Mouse (Mus musculus) heart, postnatal 36 days (tissue): ENCODE results near the gene Rasal3. TPM values are rescaled to one million over a fixed set of nuclear protein-coding genes. Genes with fewer than 3 reads are reported as not detected.

ENCODE experiments used
- DNase-seq, 2 experiments: peaks; one replicate each; pipeline ENCODE4 v3.0.0; 2021 to 2022
- intact Hi-C: fragments of 180-260 bp; cut with DNase I; formaldehyde crosslinking; loops from one replicate; pipeline ENCODE4 v1.15.1; 2025
- total RNA-seq, 2 experiments: library from RNA; stranded (reverse); gene quantifications; 2 replicates each; pipeline ENCODE4 v1.2.3; 2021

Gene Rasal3
- total RNA-seq, 2 experiments from 2014 or later: 0.60 to 0.97 TPM

DNA sequence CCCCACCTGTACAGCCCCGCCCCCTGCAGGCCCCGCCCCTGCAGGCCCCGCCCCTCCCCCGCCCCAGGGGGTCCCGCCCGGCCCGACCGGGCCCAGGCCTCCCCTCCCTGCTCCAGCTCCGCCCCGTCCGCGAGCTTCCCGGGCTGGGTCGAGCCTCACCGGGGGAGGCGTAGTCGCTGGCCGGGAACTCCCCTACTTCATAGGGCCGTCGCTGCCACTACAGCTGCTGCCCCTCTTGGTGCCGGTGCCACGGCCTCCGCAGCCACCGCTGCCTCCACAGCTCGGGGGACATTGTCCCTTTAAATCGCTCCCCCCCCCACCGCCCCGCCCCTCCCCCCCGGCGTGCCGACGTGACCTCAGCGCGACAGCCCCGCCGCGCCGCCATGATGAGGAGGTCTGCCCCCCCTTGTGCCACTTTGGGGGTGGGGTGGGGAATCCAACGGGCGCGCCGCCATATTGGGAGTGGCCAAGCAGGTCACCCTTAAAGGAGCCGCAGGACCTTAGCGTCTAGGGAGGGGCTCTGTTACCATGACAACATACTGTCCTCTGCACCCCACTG, 14.2 kb downstream of the Rasal3 start, which contains the start of gene Wiz:
Wiz (minus strand) TSS at position 339 of the 559 bp plus-strand sequence.
- DNase-seq: peak; percentile 94
- intact Hi-C loops: loop anchor here (2.0 to 5.0 kb wide), 2 partner anchors 24 to 37 kb away; partner anchors contain the start of gene Akap8l

- intact Hi-C loops: loop anchor here (2.0 to 5.0 kb wide), 2 partner anchors 24 to 36 kb away; partner anchors contain the start of gene Akap8l
- DNase-seq: no peak
Measured at GRCm38 (mm10) chr17:32388370-32389100, 14.8 kb downstream of the Rasal3 start.

DNA sequence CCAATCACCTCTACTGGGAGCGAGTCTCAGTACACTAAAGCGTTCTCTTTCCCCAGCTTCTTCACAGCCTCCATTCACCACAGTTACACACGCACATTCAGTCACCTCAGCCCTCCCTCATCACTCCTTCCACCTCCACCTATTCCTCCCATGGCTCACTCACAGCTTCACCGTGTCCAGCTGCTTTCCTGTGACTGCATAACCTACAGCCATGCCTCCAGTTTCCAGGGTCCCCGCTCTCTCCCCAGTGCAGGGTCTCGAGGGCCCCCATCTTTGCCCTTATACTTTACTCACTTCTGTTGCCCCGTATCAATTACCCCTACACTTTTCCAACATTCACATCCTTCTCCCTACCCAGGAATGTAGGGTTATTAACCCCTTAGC, 15.4 kb downstream of the Rasal3 start:
- intact Hi-C loops: loop anchor here (2.0 to 5.0 kb wide), 2 partner anchors 23 to 36 kb away; partner anchors contain the start of gene Akap8l
- no peak for DNase-seq

DNA sequence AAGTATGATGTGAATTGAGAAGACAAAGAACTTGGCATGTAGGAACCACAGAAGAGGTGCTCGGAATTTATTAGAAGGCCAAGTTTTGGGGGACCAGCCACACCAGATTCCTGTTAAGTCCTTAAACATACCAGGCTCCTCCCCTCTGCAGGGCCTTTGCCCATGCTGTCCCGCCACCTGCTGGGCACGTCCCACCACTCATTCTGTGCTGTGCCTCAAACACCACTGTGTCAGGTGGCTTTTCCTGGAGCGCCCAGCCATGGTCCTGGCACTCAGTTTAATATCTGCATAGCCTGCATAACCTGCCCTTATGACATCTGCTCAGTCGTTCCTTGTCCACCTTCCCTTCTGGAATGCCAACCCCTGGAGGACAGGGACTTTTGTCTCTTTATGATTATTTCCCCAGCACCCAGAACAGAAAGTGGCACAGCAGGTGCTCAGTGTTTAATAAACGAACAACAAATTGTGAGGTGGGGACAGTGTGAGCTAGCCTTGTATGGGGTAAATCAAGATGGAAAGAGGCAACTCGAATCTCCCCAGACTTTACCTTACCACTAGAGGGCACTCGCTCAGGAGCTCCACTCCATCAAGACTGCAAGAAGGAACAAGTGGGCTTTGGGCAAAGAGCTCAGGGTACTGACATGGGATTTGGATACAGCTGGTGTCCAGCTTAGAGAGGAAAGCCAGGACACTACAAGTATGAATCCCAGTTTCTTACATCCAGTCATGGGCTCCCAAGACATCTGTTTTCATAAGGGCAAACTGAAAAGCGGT, 16.5 kb downstream of the Rasal3 start:
- peak in 1 of 2 experiments; percentile 40 for DNase-seq

GRCm38 (mm10) chr17:32383661-32384060, 19.7 kb downstream of the Rasal3 start:
- peak; percentile 16 to 48 for DNase-seq

More for the DNA sequence above, 16.5 kb downstream of the Rasal3 start:
- intact Hi-C loops: loop anchor here (5.0 kb wide), 1 partner anchor 35 kb away; the partner anchor contains the start of gene Akap8l

DNA sequence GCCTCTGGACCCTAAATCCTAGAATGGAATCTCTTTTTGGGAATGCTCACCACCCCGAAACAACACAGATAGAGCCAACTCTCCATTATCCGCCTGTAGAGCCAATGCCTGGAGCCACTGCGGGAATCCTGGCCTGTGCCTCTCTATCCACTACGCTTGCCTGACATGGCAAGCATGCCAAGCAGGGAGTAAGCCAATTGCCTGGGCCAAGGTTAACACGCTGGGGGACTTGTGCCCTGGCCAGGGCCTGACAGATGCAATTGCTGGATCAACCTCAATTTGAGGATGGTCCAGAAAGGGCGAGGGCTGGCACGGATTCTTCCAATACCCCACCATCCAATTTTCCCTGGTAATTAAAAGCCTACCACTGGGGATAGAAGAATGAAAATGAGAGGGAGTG, 20.8 kb downstream of the Rasal3 start:
- intact Hi-C loops: no loop called here
- peak in 1 of 2 experiments; percentile 30 for DNase-seq

More at GRCm38 (mm10) chr17:32383661-32384060, 19.7 kb downstream of the Rasal3 start:
- intact Hi-C loops: no loop called here

DNA sequence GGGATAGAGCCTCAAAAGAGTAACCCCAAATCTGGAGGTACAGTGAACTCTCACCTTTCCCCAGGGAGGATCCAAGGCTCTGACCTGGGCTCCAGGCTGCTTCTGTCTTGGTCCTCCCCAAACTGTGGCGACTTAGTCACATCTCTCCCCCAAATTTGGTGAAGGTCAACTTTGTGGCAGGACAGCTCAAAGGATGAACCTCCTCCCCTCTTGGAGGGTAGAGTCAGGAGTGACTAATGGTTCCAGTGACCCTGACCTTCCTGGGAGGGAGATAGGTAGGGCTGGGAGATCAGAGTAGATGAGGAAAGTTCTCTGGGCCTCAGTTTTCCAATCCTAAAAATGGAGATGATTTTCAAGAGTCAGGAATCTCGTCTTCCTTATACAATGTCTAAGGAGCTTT, 24.6 kb downstream of the Rasal3 start:
- no peak for DNase-seq
- intact Hi-C loops: no loop called here

- intact Hi-C loops: loop anchor here (1.0 kb wide), 1 partner anchor 9 kb away; no protein-coding TSS in a partner anchor
- no peak for DNase-seq
Measured at GRCm38 (mm10) chr17:32377137-32377536, 26.2 kb downstream of the Rasal3 start.

DNA sequence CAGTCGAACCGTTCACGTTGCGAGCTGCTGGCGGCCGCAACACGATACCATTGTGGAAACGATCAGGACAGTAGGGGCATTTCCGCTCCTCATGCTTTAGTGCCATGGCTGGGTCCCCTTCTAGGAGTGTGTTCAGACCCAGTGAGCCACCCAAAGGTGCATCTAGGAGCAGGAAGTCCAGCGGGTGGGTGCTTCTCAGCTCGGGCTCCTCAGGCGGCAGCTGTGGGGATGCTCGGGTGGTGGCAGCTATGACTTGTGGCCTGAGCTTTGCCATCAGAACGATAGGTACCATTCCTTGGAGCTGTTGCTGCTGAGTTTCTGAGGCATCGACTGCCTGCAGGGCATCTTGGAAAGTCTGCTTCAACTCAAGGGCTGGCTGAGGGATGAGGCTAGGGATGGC, 26.9 kb downstream of the Rasal3 start:
- intact Hi-C loops: no loop called here
- no peak for DNase-seq

- intact Hi-C loops: loop anchor here (1.0 kb wide), 1 partner anchor 8 kb away; no protein-coding TSS in a partner anchor
- DNase-seq: no peak
Measured at GRCm38 (mm10) chr17:32368991-32369578, 34.3 kb downstream of the Rasal3 start.

DNA sequence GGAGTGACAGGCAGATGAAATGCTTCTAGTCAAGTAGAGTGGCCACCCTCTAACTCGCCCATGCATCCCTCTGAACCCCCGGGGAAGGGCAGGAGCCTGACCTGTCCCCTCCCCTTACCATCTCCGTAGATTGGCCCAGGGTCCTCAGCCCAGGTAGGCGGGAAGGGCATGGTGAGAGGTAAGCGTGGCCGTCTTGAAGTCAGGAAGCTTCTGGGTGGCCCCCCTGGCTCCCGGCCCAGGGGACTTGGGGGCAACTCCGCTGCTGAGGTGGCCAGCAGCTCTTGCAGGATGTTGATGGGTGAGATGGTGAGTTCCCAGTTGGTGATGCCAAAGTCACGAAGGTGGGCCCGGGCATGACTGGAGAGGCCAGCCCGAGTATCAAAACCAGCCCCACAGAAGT, 35.7 kb downstream of the Rasal3 start:
- intact Hi-C loops: loop anchor here (1.0 kb wide), 1 partner anchor 10 kb away; no protein-coding TSS in a partner anchor

DNA sequence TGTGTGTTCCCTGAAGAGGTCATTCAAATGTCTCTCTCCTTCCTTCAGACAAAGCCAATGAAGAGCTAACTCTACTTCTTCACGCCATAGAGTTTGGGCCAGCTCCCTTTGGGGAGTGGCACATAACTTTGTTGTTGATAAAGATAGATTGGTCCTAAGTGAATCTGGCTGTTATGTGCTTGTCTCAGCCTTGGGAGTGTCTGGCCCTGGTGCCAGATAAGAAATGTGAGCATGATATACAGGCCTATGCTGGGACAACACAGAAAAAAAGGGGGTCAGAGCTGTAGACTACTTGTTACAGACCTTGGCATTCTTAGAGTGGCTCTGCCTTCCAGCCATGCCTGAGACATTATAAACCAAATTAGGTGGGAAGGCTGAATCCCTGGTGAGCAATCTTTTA, 38.1 kb downstream of the Rasal3 start:
- no peak for DNase-seq
- intact Hi-C loops: loop anchor here (2.0 kb wide), 1 partner anchor 24 kb away; the partner anchor contains the start of gene Wiz

More for the DNA sequence above, 35.7 kb downstream of the Rasal3 start:
- no peak for DNase-seq

- DNase-seq: no peak
- intact Hi-C loops: loop anchor here (2.0 kb wide), 1 partner anchor 24 kb away; the partner anchor contains the start of gene Wiz
Measured at GRCm38 (mm10) chr17:32364850-32365249, 38.5 kb downstream of the Rasal3 start.

DNA sequence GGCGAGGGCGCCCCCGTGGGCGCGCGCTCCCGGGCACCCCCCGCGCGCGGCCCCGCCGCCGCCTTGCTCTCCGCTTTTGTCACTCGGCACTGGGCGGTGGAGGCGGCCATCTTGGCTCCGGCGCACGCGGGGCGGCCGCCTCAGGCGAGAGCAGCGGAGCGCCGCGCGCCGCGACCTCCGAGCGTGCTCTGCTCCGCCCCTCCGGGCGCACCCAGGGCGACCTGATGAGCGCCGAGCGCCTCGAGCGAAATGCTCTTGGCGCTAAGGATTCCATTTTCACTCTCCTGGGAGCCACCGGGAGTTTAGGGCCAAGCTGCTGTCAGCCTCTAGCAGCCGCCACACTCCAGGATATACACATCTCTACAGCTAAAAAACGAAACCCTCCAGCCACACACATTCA, 39.1 kb downstream of the Rasal3 start:
- intact Hi-C loops: loop anchor here (2.0 kb wide), 1 partner anchor 24 kb away; the partner anchor contains the start of gene Wiz
- DNase-seq: peak; percentile 88 to 89

GRCm38 (mm10) chr17:32363821-32364301, 39.5 kb downstream of the Rasal3 start:
- intact Hi-C loops: loop anchor here (1.0 to 2.0 kb wide), 2 partner anchors 14 to 25 kb away; partner anchors contain the start of genes Akap8l and Wiz
- peak in 1 of 2 experiments; percentile 12 for DNase-seq

DNA sequence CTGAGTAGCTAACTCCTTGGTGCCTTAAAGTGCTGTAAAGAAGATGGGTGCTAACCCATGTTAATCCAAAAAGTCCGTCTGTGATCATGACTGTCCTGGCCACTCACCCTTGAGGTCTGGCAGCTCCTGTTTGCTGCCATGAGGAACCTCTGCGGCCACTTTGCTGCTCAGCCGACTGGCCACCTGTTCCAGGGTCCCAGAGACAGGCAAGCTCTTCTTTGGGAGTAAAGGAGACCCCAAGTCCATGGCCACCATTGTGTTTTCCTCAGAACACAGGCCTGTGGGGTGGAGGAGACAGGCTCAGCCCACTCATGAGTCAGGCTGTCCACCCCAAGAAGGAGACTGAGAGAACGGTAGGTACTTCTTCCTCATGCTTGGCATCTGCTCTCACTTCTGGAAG, 40.7 kb downstream of the Rasal3 start:
- intact Hi-C loops: loop anchor here (1.0 kb wide), 1 partner anchor 12 kb away; the partner anchor contains the start of gene Akap8l

DNA sequence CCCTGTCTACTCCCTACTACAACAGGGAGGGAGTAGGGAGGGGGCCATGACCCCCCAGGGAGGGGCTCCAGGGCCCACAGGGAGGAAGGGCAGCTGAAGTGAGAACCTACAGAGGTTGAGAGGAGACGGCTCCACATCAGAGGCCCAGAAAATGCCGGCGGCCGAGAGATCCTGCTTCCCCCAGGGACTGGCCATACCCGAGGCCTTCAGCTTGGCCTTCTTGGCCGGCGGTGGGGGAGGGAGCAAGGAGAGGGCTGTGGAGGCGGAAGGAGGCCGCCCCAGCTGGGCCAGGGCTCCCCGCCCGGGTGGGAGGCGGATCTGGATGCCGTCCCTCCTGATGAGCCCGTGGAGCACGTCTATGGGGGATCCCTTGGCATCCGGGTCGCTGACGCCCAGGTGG, 43.5 kb downstream of the Rasal3 start:
- DNase-seq: no peak
- intact Hi-C loops: no loop called here

More for the DNA sequence above, 40.7 kb downstream of the Rasal3 start:
- no peak for DNase-seq

- no peak for DNase-seq
- intact Hi-C loops: no loop called here
Measured at GRCm38 (mm10) chr17:32358943-32359340, 44.4 kb downstream of the Rasal3 start.

DNA sequence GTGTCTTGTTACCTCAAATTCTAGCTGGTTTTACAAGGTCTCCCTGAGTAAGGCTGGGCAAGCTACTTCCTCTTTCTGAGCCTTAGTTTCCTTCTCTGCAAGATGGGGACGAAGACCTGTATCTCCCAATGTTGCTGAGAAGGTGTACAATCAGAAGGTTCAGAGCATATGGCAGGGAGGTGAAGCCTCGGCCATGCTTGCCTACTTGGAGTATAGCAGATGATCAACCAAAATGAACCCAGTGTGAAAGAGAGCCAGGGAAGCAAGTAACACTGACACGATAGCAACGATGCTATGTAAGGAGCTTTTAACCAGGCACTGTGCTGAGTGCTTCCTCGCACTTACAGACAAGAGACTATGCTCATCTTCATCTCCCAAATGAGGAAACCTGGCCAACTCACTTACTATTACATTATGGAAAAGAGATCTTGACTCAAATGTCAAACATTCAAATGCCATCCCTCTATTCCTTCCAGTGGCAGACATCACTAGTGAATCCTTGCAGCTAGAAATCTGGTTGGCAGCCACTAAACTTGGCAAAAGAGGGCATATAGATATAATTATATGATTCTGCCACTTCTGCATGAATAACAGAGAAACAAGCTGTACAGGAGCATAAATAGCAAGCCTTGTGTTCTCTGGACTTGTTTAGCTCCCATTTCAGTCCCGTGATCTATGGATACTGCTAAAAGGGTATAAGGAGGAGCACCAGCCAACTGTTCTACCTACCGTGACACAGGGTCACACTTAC, 45.0 kb downstream of the Rasal3 start:
- no peak for DNase-seq
- intact Hi-C loops: no loop called here
